Mouse (Mus musculus) adrenal gland, adult 18-20 months (tissue): ENCODE data around the gene Dcun1d3. TPM values are rescaled to one million over a fixed set of nuclear protein-coding genes. Genes with fewer than 3 reads are reported as not detected.
A peak's percentile ranks its signal among the peaks of the same experiment; 100 is the strongest.

Experiments
- DNase-seq, 2 experiments: peaks; one replicate each; pipeline ENCODE4 v3.0.0; 2021 to 2022; ENCODE audit warnings: low spot score in 2 of 2
- total RNA-seq, 2 experiments: library from RNA; stranded (reverse); gene quantifications; 1 replicate in 1 of 2; 2 replicates in 1 of 2; pipeline ENCODE4 v1.2.3; 2021

Gene Dcun1d3
- total RNA-seq, 2 experiments from 2014 or later: 39.2 to 43.1 TPM

- no peak for DNase-seq
These were observed 20.2 kb downstream of the Dcun1d3 start for GRCm38 (mm10) chr7:119875776-119876440.

- no peak for DNase-seq
These were observed 23.0 kb downstream of the Dcun1d3 start for GRCm38 (mm10) chr7:119873050-119873449.

GRCm38 (mm10) chr7:119872204-119872603, 23.9 kb downstream of the Dcun1d3 start:
- no peak for DNase-seq

- DNase-seq: no peak
These were observed 30.0 kb downstream of the Dcun1d3 start for GRCm38 (mm10) chr7:119866136-119866535.

- DNase-seq: no peak
These were observed 31.6 kb downstream of the Dcun1d3 start for GRCm38 (mm10) chr7:119864500-119864899.

- DNase-seq: no peak
These were observed 33.9 kb downstream of the Dcun1d3 start for GRCm38 (mm10) chr7:119862167-119862566.

GRCm38 (mm10) chr7:119861335-119862091, 34.6 kb downstream of the Dcun1d3 start:
- peak; percentile 20 to 33 for DNase-seq

- no peak for DNase-seq
These were observed 35.1 kb downstream of the Dcun1d3 start for GRCm38 (mm10) chr7:119860971-119861334.

GRCm38 (mm10) chr7:119860554-119860953, 35.5 kb downstream of the Dcun1d3 start:
- no peak for DNase-seq

- no peak for DNase-seq
These were observed 36.0 kb downstream of the Dcun1d3 start for GRCm38 (mm10) chr7:119860116-119860515.

GRCm38 (mm10) chr7:119859476-119859875, 36.6 kb downstream of the Dcun1d3 start:
- no peak for DNase-seq

GRCm38 (mm10) chr7:119855031-119855430, 41.1 kb downstream of the Dcun1d3 start:
- DNase-seq: no peak

- DNase-seq: no peak
These were observed 41.7 kb downstream of the Dcun1d3 start for GRCm38 (mm10) chr7:119854362-119854761.

GRCm38 (mm10) chr7:119853186-119853585, 42.9 kb downstream of the Dcun1d3 start:
- DNase-seq: no peak

- no peak for DNase-seq
These were observed 43.6 kb downstream of the Dcun1d3 start for GRCm38 (mm10) chr7:119852494-119852893.

- DNase-seq: no peak
These were observed 45.4 kb downstream of the Dcun1d3 start for GRCm38 (mm10) chr7:119850737-119851136.

- DNase-seq: peak; percentile 68 to 77
These were observed 47.0 kb downstream of the Dcun1d3 start for GRCm38 (mm10) chr7:119849096-119849495.

- no peak for DNase-seq
These were observed 48.7 kb downstream of the Dcun1d3 start for GRCm38 (mm10) chr7:119847396-119847795.

- no peak for DNase-seq
These were observed 50.6 kb downstream of the Dcun1d3 start for GRCm38 (mm10) chr7:119845541-119845940.

GRCm38 (mm10) chr7:119841820-119842449, 54.2 kb downstream of the Dcun1d3 start:
- no peak for DNase-seq

GRCm38 (mm10) chr7:119835996-119836777, 59.9 kb downstream of the Dcun1d3 start:
- no peak for DNase-seq
